Mouse (Mus musculus) spleen, adult 2 months (tissue): ENCODE measurements at regions not wholly inside any gene's neighbourhood (a gene's known extent, or its start where the extent isn't known, plus 50 kb on each side); places are given as distances from the start of the nearest gene placed in this dataset.

ENCODE experiments used
- DNase-seq, 2 experiments: peaks; one replicate each; pipeline versions ENCODE4 v3.0.0 to v3.0.0-alpha.2; 2012 to 2021; ENCODE audit warnings: low spot score in 2 of 2, low read depth in 1 of 2
- H3K27ac ChIP-seq: fragments of 200-500 bp; 2 replicates; pipeline ENCODE4 v1.5.1; 2012; ENCODE audit warnings: low read length, inconsistent platforms; ENCODE audit not compliant: insufficient read depth
- H3K27me3 ChIP-seq: fragments of 200-500 bp; 2 replicates; pipeline ENCODE4 v1.6.1; 2012; ENCODE audit warnings: mild to moderate bottlenecking, moderate library complexity, low read length, inconsistent platforms; ENCODE audit not compliant: control insufficient read depth, insufficient read depth
- H3K36me3 ChIP-seq: fragments of 200-500 bp; 2 replicates; pipeline ENCODE4 v1.6.1; 2012; ENCODE audit warnings: mild to moderate bottlenecking, low read length, inconsistent platforms; ENCODE audit not compliant: control insufficient read depth, insufficient read depth
- H3K4me1 ChIP-seq: fragments of 200-500 bp; 2 replicates; pipeline ENCODE4 v1.6.1; 2011; ENCODE audit warnings: inconsistent platforms; ENCODE audit not compliant: control insufficient read depth, insufficient read depth, insufficient read length
- H3K4me3 ChIP-seq: fragments of 200-500 bp; 2 replicates; pipeline ENCODE4 v1.5.1; 2011; ENCODE audit warnings: mild to moderate bottlenecking, inconsistent platforms; ENCODE audit not compliant: insufficient read depth, insufficient read length; ENCODE audit errors: extremely low read depth
- CTCF ChIP-seq: fragments of 200-500 bp; IDR thresholded peaks from 2 replicates; pipeline ENCODE4 v1.5.1; 2011; ENCODE audit warnings: mild to moderate bottlenecking, inconsistent platforms; ENCODE audit not compliant: insufficient read depth, insufficient read length, insufficient replicate concordance; ENCODE audit errors: extremely low read depth
- POLR2A ChIP-seq: fragments of 200-500 bp; IDR thresholded peaks from 2 replicates; pipeline ENCODE4 v1.6.1; 2011; ENCODE audit warnings: low read depth, low read length, inconsistent platforms
- WGBS: fragments of 180-500 bp; shearing (Covaris S2); methylation state at CpG from one replicate; pipeline ENCODE4 v1.1.7; 2018; 5-methylcytosine and 5-hydroxymethylcytosine counted together

DNA sequence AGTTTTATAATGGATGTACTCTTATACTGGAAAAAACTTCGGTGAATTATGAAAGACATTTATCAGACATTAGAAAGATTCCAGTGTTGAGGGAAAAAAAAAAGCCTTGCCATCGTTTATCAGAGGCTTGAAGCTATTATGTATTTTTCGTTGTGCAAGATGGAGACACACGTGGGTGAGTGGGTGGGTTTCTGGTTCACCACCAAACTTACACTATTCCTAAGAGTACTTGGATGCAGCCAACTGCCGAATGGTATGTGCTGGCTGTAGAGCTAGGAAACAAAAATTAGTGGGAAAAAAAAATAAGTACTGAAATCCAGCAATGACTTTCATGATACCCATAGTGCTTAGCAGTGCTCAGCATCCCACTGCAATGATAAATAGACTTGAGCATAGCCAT, 180.8 kb downstream of the Lmo4 start:
- 87% methylated on average over 5 of the region's 5 CpGs for WGBS
- Histone ChIP-seq H3K27me3 (no peaks in the 10 kb centered on the region), H3K27ac (no peak overlapping the region), H3K36me3 (no peaks in the 10 kb centered on the region), H3K4me3 (no peak overlapping the region), H3K4me1 (peaks cover 7% of the 10 kb centered on the region; the same call in 1 of the 2 replicates)
- no peak for DNase-seq
- TF ChIP-seq POLR2A (no peak), CTCF (no peak)

- no peak for DNase-seq
- peaks cover 5% of the 10 kb centered on the region; the same call in 1 of the 2 replicates for H3K4me1 ChIP-seq
- 93% methylated on average over 3 of the region's 3 CpGs for WGBS
- TF ChIP-seq CTCF: no peak
- TF ChIP-seq POLR2A: no peak
- H3K27ac ChIP-seq: no peak overlapping the region
- no peak overlapping the region for H3K4me3 ChIP-seq
- no peaks in the 10 kb centered on the region for H3K36me3 ChIP-seq
- H3K27me3 ChIP-seq: no peaks in the 10 kb centered on the region
Measured at GRCm38 (mm10) chr3:144023058-144023457, 182.0 kb downstream of the Lmo4 start.

- 92% methylated on average over 5 of the region's 5 CpGs for WGBS
- Histone ChIP-seq H3K27ac (no peak overlapping the region), H3K27me3 (no peaks in the 10 kb centered on the region), H3K4me1 (no peaks in the 10 kb centered on the region), H3K36me3 (no peaks in the 10 kb centered on the region), H3K4me3 (no peak overlapping the region)
- TF ChIP-seq POLR2A (no peak), CTCF (no peak)
- no peak for DNase-seq
Measured at GRCm38 (mm10) chr3:144021969-144022368, 183.1 kb downstream of the Lmo4 start.

- TF ChIP-seq CTCF: no peak
- no peak for TF ChIP-seq POLR2A
- 79% methylated on average over 8 of the region's 8 CpGs for WGBS
- H3K36me3 ChIP-seq: no peaks in the 10 kb centered on the region
- no peak overlapping the region for H3K4me3 ChIP-seq
- no peak for DNase-seq
- no peaks in the 10 kb centered on the region for H3K27me3 ChIP-seq
- no peak overlapping the region for H3K27ac ChIP-seq
- H3K4me1 ChIP-seq: no peaks in the 10 kb centered on the region
Measured at GRCm38 (mm10) chr3:144020189-144020940, 184.7 kb downstream of the Lmo4 start.

- TF ChIP-seq POLR2A (no peak), CTCF (no peak)
- Histone ChIP-seq H3K36me3 (no peaks in the 10 kb centered on the region), H3K27me3 (no peaks in the 10 kb centered on the region), H3K4me1 (no peaks in the 10 kb centered on the region), H3K27ac (no peak overlapping the region), H3K4me3 (no peak overlapping the region)
- DNase-seq: no peak
- 94% methylated on average over 2 of the region's 2 CpGs for WGBS
Measured at GRCm38 (mm10) chr3:144019293-144019692, 185.7 kb downstream of the Lmo4 start.

DNA sequence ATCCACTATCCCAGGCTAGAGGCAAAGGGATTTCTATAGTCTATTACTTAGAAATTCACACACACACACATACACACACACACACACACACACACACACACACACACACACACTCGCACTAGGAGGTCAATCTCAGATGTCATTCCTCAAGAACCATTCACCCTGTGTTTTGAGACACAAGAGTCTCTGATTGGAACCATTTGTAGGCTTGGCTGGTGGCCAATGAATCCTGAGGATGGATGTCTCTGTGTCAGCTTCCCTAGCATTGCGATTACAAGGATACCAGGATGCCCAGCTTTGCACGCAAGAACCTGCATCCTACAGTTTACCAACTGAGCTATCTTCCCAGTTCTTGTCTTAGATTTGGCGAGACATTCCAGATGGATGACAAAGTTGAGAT, 186.5 kb downstream of the Lmo4 start:
- H3K36me3 ChIP-seq: no peaks in the 10 kb centered on the region
- no peak overlapping the region for H3K4me3 ChIP-seq
- no peak for TF ChIP-seq CTCF
- TF ChIP-seq POLR2A: no peak
- no peak for DNase-seq
- H3K27me3 ChIP-seq: no peaks in the 10 kb centered on the region
- no peak overlapping the region for H3K27ac ChIP-seq
- WGBS: 92% methylated on average over 4 of the region's 4 CpGs
- H3K4me1 ChIP-seq: no peaks in the 10 kb centered on the region; the same call in 1 of the 2 replicates

- WGBS: 60% methylated on average over 3 of the region's 3 CpGs
- peaks cover 4% of the 10 kb centered on the region; the same call in 1 of the 2 replicates for H3K4me1 ChIP-seq
- no peaks in the 10 kb centered on the region for H3K27me3 ChIP-seq
- no peaks in the 10 kb centered on the region for H3K36me3 ChIP-seq
- no peak for TF ChIP-seq CTCF
- no peak for TF ChIP-seq POLR2A
- no peak for DNase-seq
- H3K4me3 ChIP-seq: no peak overlapping the region
- no peak overlapping the region for H3K27ac ChIP-seq
Measured at GRCm38 (mm10) chr3:144015236-144015635, 189.8 kb downstream of the Lmo4 start.
